Mouse (Mus musculus) embryonic facial prominence, embryonic 14.5 days (tissue): ENCODE measurements around the gene Ptprj. TPM values are rescaled to one million over a fixed set of nuclear protein-coding genes. Genes with fewer than 3 reads are reported as not detected.
"Not testable (repeated sequence)": the region's sequence is repeated elsewhere in the genome, so short reads cannot be mapped to it uniquely, and the experiment has no call there.

Experiments used
- ATAC-seq: fragments of 200-750 bp; cut with Nextera tagmentation; 2 replicates; pipeline ENCODE4 v1.8.0; 2017; ENCODE audit warnings: low read depth, moderate number of reproducible peaks, moderate TSS enrichment
- DNase-seq: peaks from one replicate; pipeline ENCODE4 v3.0.0-alpha.2; 2015; ENCODE audit warnings: low spot score
- H3K27ac ChIP-seq: fragments of 300-500 bp; sonication (generic); replicated peaks from 2 replicates; pipeline ENCODE4 v1.5.1; 2014; ENCODE audit warnings: low read depth, mild to moderate bottlenecking, low read length, moderate library complexity
- H3K27me3 ChIP-seq: fragments of 300-500 bp; sonication (generic); replicated peaks from 2 replicates; pipeline ENCODE4 v1.6.1; 2014; ENCODE audit warnings: low read length; ENCODE audit not compliant: control insufficient read depth, insufficient read depth
- H3K36me3 ChIP-seq: fragments of 300-500 bp; sonication (generic); 2 replicates; pipeline ENCODE4 v1.6.1; 2014; ENCODE audit warnings: low read length, mixed read lengths; ENCODE audit not compliant: control insufficient read depth, insufficient read depth
- H3K4me1 ChIP-seq: fragments of 300-500 bp; sonication (generic); 2 replicates; pipeline ENCODE4 v1.6.1; 2014; ENCODE audit warnings: antibody characterized with exemption, low read length; ENCODE audit not compliant: control insufficient read depth, insufficient read depth
- H3K4me2 ChIP-seq: fragments of 300-500 bp; sonication (generic); 2 replicates; pipeline ENCODE4 v1.6.1; 2014; ENCODE audit warnings: low read depth, mild to moderate bottlenecking, low read length, moderate library complexity, mixed read lengths
- H3K4me3 ChIP-seq: fragments of 300-500 bp; sonication (generic); 2 replicates; pipeline ENCODE4 v1.5.1; 2014; ENCODE audit warnings: low read depth, mild to moderate bottlenecking, low read length
- H3K9ac ChIP-seq: fragments of 300-500 bp; sonication (generic); 2 replicates; pipeline ENCODE4 v1.6.1; 2014; ENCODE audit warnings: low read depth, mild to moderate bottlenecking, low read length, moderate library complexity, mixed read lengths
- H3K9me3 ChIP-seq: fragments of 300-500 bp; sonication (generic); 2 replicates; pipeline ENCODE4 v1.6.1; 2016; ENCODE audit warnings: low read length; ENCODE audit not compliant: control insufficient read depth
- WGBS: fragments of 180-500 bp; shearing (Covaris S2); extraction: QIAGEN DNeasy Blood & Tissue Kit; methylation state at CpG from one replicate; pipeline ENCODE4 v1.1.7; 2014; 5-methylcytosine and 5-hydroxymethylcytosine counted together
- polyA plus RNA-seq: library from polyadenylated mRNA; unstranded; fragments of >200 nt; fragmentation: Nextera tagmentation; extraction: Ambion mirVana; gene quantifications from 2 replicates; pipeline ENCODE4 v1.2.1, GENCODE M21; 2014

Ptprj gene
- polyA plus RNA-seq, 1 experiment from 2014 or later, result 4.1 TPM

GRCm38 (mm10) chr2:90437453-90437852 is 143.0 kb downstream of the Ptprj start:
- not testable (repeated sequence) for H3K4me1 ChIP-seq, H3K36me3 ChIP-seq, H3K4me3 ChIP-seq, H3K4me2 ChIP-seq, H3K27ac ChIP-seq, H3K27me3 ChIP-seq, ATAC-seq, H3K9me3 ChIP-seq, DNase-seq, H3K9ac ChIP-seq
- WGBS, result 92% methylated on average over 1 of the region's 5 CpGs

- H3K27ac ChIP-seq, H3K9ac ChIP-seq, H3K4me1 ChIP-seq, DNase-seq, H3K4me2 ChIP-seq, H3K36me3 ChIP-seq, H3K9me3 ChIP-seq, ATAC-seq, H3K4me3 ChIP-seq, H3K27me3 ChIP-seq: not testable (repeated sequence)
- WGBS, result no CpG with 5 or more reads among the region's 4 CpGs
Measured at GRCm38 (mm10) chr2:90429782-90430181, 150.7 kb downstream of the Ptprj start.

- no CpG with 5 or more reads among the region's 11 CpGs for WGBS
- not testable (repeated sequence) for ATAC-seq
Measured at GRCm38 (mm10) chr2:90428988-90429717, 151.3 kb downstream of the Ptprj start.

GRCm38 (mm10) chr2:90424937-90425336 is 155.5 kb downstream of the Ptprj start:
- DNase-seq, H3K27me3 ChIP-seq, H3K9me3 ChIP-seq, H3K27ac ChIP-seq, ATAC-seq, H3K9ac ChIP-seq, H3K4me1 ChIP-seq, H3K4me2 ChIP-seq, H3K4me3 ChIP-seq, H3K36me3 ChIP-seq: not testable (repeated sequence)
- no CpG with 5 or more reads among the region's 4 CpGs for WGBS

More at GRCm38 (mm10) chr2:90428988-90429717, 151.3 kb downstream of the Ptprj start:
- H3K27me3 ChIP-seq, DNase-seq, H3K27ac ChIP-seq, H3K4me1 ChIP-seq, H3K9ac ChIP-seq, H3K4me3 ChIP-seq, H3K9me3 ChIP-seq, H3K36me3 ChIP-seq, H3K4me2 ChIP-seq: not testable (repeated sequence)

GRCm38 (mm10) chr2:90422282-90422681 is 158.2 kb downstream of the Ptprj start:
- not testable (repeated sequence) for H3K27ac ChIP-seq, H3K4me2 ChIP-seq, DNase-seq, H3K9ac ChIP-seq, ATAC-seq, H3K9me3 ChIP-seq, H3K27me3 ChIP-seq, H3K4me1 ChIP-seq, H3K4me3 ChIP-seq, H3K36me3 ChIP-seq
- WGBS, result 86% methylated on average over 6 of the region's 6 CpGs

GRCm38 (mm10) chr2:90414110-90414821 is 166.2 kb downstream of the Ptprj start:
- not testable (repeated sequence) for H3K36me3 ChIP-seq, H3K4me2 ChIP-seq, H3K4me3 ChIP-seq, H3K27ac ChIP-seq, H3K27me3 ChIP-seq, H3K9ac ChIP-seq, H3K9me3 ChIP-seq, H3K4me1 ChIP-seq
- WGBS, result 53% methylated on average over 4 of the region's 4 CpGs
- DNase-seq (peak; percentile 35), ATAC-seq (peak; percentile 86)

- DNase-seq, H3K4me3 ChIP-seq, H3K27me3 ChIP-seq, ATAC-seq, H3K9me3 ChIP-seq, H3K4me2 ChIP-seq, H3K4me1 ChIP-seq, H3K9ac ChIP-seq, H3K36me3 ChIP-seq, H3K27ac ChIP-seq: not testable (repeated sequence)
- 80% methylated on average over 4 of the region's 7 CpGs for WGBS
Measured at GRCm38 (mm10) chr2:90398633-90399107, 181.8 kb downstream of the Ptprj start, which contains the start of gene Olfr1274-ps. Olfr1274-ps (plus strand) TSS chr2:90398683.
